ENCODE assay signal across 8 mouse cellular contexts in the genomic region with DNA sequence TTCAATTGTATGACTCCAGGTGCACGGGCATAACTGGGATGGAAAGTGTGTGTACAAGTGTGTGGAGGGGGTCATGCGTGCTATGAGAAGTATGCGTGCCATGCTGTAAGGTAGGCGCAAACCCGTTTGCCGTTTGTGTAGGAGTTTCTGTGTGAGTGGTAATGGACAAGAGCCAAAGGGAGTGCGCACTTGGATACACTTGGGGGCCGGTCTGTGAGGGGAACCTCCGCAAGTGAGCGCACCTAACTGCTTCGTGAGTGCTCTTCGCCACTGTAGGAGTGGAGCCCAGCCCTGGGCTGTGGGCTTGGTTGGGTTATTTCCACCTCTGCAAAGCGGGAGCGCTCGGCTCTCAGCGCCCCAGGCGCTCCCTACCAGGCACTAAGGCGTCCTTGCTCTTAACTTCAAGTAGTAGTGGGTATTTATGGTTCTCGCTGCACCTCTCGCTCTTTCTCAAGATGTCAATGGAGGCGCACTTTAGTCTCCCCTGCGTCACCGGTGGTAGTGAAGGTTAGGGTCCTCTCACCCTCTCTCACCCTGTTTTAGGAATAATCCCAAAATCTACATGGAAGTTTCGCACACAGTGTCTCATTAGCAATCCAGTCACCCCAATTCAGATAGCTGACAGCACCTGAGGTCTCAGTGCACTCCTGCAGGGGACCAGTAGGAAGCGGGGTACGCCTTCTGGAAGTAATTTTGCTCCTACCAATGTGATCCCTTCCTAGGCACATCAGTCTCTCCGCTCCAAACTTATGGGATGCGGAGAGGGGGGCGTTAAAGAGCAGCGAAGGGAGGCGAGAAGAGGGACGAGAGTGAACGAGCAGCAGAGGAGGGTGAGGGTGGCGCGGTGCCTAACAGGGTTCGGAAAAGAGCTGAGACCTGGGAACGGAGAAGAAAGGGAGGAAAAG. TPM values are rescaled to one million over a fixed set of nuclear protein-coding genes. Genes with fewer than 3 reads are reported as not detected.
A peak's percentile ranks its signal among the peaks of the same experiment; 100 is the strongest.
DNase-seq lines count a peak whose midpoint lies in the region; ATAC-seq and TF ChIP-seq lines count a peak whose summit lies in the region.

No protein-coding gene starts in this region.

- peak overlapping the region; percentile 98 for H3K4me2 ChIP-seq in forebrain, embryonic 14.5 days (ENCODE audit: low read length)
- H3K4me2 ChIP-seq in lung, embryonic 15.5 days, result peak overlapping the region; percentile 97
- H3K4me2 ChIP-seq in stomach, embryonic 14.5 days (replicated peaks; ENCODE audit: low read depth, low read length), result peak overlapping the region; percentile 83

- H3K36me3 ChIP-seq in forebrain, embryonic 14.5 days (ENCODE audit: control insufficient read depth, insufficient read depth, low read length), result no peaks in the 10 kb centered on the region
- H3K36me3 ChIP-seq in lung, embryonic 15.5 days, result no peaks in the 10 kb centered on the region
- no peaks in the 10 kb centered on the region for H3K36me3 ChIP-seq in stomach, embryonic 14.5 days (ENCODE audit: control insufficient read depth, insufficient read depth, low read length)

- H3K4me3 ChIP-seq in bone marrow, adult 2 months (replicated peaks; ENCODE audit: control insufficient read depth, low read depth, low read length), result peak overlapping the region; percentile 74
- H3K4me3 ChIP-seq in forebrain, embryonic 14.5 days (ENCODE audit: low read depth, low read length), result peak overlapping the region; percentile 98
- peak overlapping the region; percentile 84 for H3K4me3 ChIP-seq in lung, embryonic 15.5 days
- peak overlapping the region; percentile 89 for H3K4me3 ChIP-seq in stomach, embryonic 14.5 days (ENCODE audit: low read depth, low read length)

- H3K27me3 ChIP-seq in forebrain, embryonic 14.5 days (replicated peaks; ENCODE audit: control insufficient read depth, insufficient read depth, low read length), result no peaks in the 10 kb centered on the region
- H3K27me3 ChIP-seq in lung, embryonic 15.5 days, result no peaks in the 10 kb centered on the region
- no peaks in the 10 kb centered on the region for H3K27me3 ChIP-seq in stomach, embryonic 14.5 days (ENCODE audit: control insufficient read depth, insufficient read depth, low read length)

- H3K9ac ChIP-seq in forebrain, embryonic 14.5 days (ENCODE audit: low read length), result peak overlapping the region; percentile 100
- peak overlapping the region; percentile 52 for H3K9ac ChIP-seq in lung, embryonic 15.5 days
- H3K9ac ChIP-seq in stomach, embryonic 14.5 days (replicated peaks; ENCODE audit: low read depth, low read length), result peak overlapping the region; percentile 95

- TF ChIP-seq POLR2A in bone marrow, adult 2 months (IDR thresholded peaks at IDR 0.05; ENCODE audit: borderline replicate concordance, control insufficient read depth, low read depth, low read length), result peak; percentile 18; the same call in 1 of the 2 replicates

- peak; percentile 72 for DNase-seq in cerebellum, adult 11-12 months
- no peak for DNase-seq in cerebellum, postnatal 36 days
- DNase-seq in 3134 (ENCODE audit: extremely low read depth, insufficient read length, low spot score), result peak; percentile 76
- peak; percentile 75 for DNase-seq in forebrain, embryonic 14.5 days (ENCODE audit: low spot score)
- peak; percentile 76 for DNase-seq in kidney, adult 18-20 months

- peak overlapping the region; percentile 98; the same call in 1 of the 2 replicates for H3K27ac ChIP-seq in bone marrow, adult 2 months (ENCODE audit: control insufficient read depth, insufficient read depth, low read depth, low read length, poor library complexity)
- peak overlapping the region; percentile 99 for H3K27ac ChIP-seq in forebrain, embryonic 14.5 days (ENCODE audit: low read depth, low read length)
- peak overlapping the region; percentile 100 for H3K27ac ChIP-seq in lung, embryonic 15.5 days
- peak overlapping the region; percentile 100 for H3K27ac ChIP-seq in stomach, embryonic 14.5 days (ENCODE audit: low read length)

- no peaks in the 10 kb centered on the region for H3K9me3 ChIP-seq in forebrain, embryonic 14.5 days (replicated peaks; ENCODE audit: control insufficient read depth, low read length)
- no peaks in the 10 kb centered on the region for H3K9me3 ChIP-seq in lung, embryonic 15.5 days
- H3K9me3 ChIP-seq in stomach, embryonic 14.5 days (ENCODE audit: control insufficient read depth, low read depth, low read length), result no peaks in the 10 kb centered on the region

- peaks cover 1% of the 10 kb centered on the region; the same call in 1 of the 2 replicates for H3K4me1 ChIP-seq in bone marrow, adult 2 months (ENCODE audit: control insufficient read depth, insufficient read depth, low read length)
- peaks cover 22% of the 10 kb centered on the region for H3K4me1 ChIP-seq in forebrain, embryonic 14.5 days (ENCODE audit: control insufficient read depth, insufficient read depth, low read length)
- peaks cover 56% of the 10 kb centered on the region for H3K4me1 ChIP-seq in lung, embryonic 15.5 days
- peaks cover 27% of the 10 kb centered on the region for H3K4me1 ChIP-seq in stomach, embryonic 14.5 days (ENCODE audit: control insufficient read depth, insufficient read depth, low read length)

- no peak for TF ChIP-seq CTCF in bone marrow, adult 2 months (IDR thresholded peaks at IDR 0.05; ENCODE audit: control insufficient read depth, insufficient read depth, low read length)

- ATAC-seq in forebrain, embryonic 14.5 days, result peak; percentile 27
- no peak; the same call in 1 of the 2 replicates for ATAC-seq in lung, embryonic 15.5 days (ENCODE audit: borderline replicate concordance, extremely low read depth, low FRiP score, low TSS enrichment)
- no peak for ATAC-seq in stomach, embryonic 14.5 days (ENCODE audit: insufficient number of reproducible peaks, insufficient read depth, low FRiP score, low read depth)

- WGBS in bone marrow, adult 2 months, result 0% methylated on average over 37 of the region's 37 CpGs
- under 1% methylated on average over 37 of the region's 37 CpGs for WGBS in forebrain, embryonic 14.5 days
- WGBS in lung, embryonic 15.5 days, result under 1% methylated on average over 37 of the region's 37 CpGs
- whole genome bisulfite sequencing in stomach, embryonic 14.5 days, result under 1% methylated on average over 37 of the region's 37 CpGs

RNA-seq across cellular contexts. Expression of a gene that starts 0.6 kb away (rescaled TPM):
- 12.6 and 27.2 TPM in 2 replicates for polyA plus RNA-seq in bone marrow, adult 2 months (2011; ENCODE audit: insufficient read depth, insufficient read length, low replicate concordance, missing spikeins)
- 37.0 and 43.8 TPM in 2 replicates for polyA plus RNA-seq in forebrain, embryonic 14.5 days (2014; fragmentation: Nextera tagmentation; extraction: Ambion mirVana)
- 19.8 and 23.8 TPM in 2 replicates for polyA plus RNA-seq in lung, embryonic 15.5 days (2015; fragmentation: Nextera tagmentation; extraction: Ambion mirVana)
- polyA plus RNA-seq in stomach, embryonic 14.5 days (2014; fragmentation: Nextera tagmentation; extraction: Ambion mirVana), result 43.9 and 45.3 TPM in 2 replicates

Comparison
In these comparisons a context has a peak if more than half of its experiments do, and no peak if none do; other contexts are left out.
1. DNase-seq: peak in cerebellum, adult 11-12 months (single experiment), 3134 (single experiment), forebrain, embryonic 14.5 days (single experiment) and kidney, adult 18-20 months (single experiment); none in cerebellum, postnatal 36 days (0 of 2).
2. Peak in every context shown above with its lines, with median percentiles within 50 percentile points of each other: H3K27ac ChIP-seq, H3K4me3 ChIP-seq, H3K4me2 ChIP-seq and H3K9ac ChIP-seq.